Mouse (Mus musculus) T-cell, adult 2 months (primary cell): ENCODE data around the gene Hyal1.
"Not testable (repeated sequence)": the region's sequence is repeated elsewhere in the genome, so short reads cannot be mapped to it uniquely, and the experiment has no call there.

Experiments used
- DNase-seq: peaks from one replicate; pipeline ENCODE4 v3.0.0; 2022; ENCODE audit warnings: low spot score

Gene Hyal1

GRCm38 (mm10) chr9:107550491-107551116 lies 26.1 kb upstream of the Hyal1 start:
- no peak for DNase-seq

DNA sequence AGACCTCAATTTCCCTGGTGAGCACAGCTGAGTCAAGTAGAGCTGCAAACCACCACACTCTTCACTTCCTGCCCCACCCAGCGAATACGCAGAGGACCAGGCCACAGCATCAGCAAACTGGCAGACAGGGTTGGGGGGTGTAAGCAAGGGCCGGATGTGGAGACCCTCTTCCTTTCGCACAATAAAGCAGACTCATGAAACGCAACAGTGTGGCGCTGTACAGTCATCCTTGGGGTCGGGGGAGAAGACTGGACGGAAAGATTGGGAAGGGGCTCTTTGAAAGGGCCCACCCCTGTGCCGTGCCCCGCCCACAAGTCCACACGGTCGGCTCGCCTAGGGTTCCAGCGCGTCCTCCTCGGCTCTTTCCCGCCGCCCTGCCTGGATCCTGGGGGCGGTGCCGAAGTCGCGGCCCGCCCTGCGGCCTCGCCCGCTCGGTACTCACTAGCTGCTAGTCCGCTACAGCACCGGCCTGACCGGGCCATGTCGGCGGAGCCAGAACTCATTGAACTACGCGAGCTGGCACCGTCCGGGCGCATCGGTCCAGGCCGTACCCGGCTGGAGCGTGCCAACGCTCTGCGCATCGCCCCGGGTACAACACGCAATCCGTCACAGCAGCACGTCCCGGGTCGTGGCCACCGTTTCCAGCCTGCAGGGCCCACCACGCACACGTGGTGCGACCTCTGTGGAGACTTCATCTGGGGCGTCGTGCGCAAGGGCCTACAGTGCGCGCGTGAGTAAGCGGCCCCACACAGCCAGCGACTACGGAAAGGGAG lies 25.4 kb upstream of the Hyal1 start, which contains the start of gene Rassf1:
Gene Rassf1, plus strand, starts transcription at position 439 of the 773 bp plus-strand sequence.
- DNase-seq = peak; percentile 91

DNA sequence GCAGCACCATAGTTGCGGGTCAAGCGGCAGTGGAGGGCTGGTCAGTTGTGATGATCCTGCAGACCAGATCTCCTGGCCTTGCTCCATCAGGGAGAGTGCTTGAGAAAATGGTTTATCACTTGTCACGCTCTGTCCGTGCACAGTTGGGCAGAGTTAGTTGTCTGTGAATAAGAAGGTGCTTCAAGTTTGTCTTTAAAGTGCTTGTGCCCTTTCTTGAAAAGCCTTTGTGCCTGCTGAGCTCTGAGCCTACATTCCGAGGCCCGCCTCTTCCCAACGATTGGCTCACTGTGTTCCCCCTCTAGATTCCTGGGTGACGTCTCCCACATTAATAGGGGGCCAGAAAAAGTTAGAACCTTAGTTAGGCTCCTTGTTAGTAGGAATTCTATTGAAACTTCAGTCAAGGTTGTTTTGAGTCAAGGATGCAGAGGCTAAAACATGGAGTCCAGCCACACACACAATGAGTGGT lies 24.8 kb upstream of the Hyal1 start:
- DNase-seq = no peak

DNA sequence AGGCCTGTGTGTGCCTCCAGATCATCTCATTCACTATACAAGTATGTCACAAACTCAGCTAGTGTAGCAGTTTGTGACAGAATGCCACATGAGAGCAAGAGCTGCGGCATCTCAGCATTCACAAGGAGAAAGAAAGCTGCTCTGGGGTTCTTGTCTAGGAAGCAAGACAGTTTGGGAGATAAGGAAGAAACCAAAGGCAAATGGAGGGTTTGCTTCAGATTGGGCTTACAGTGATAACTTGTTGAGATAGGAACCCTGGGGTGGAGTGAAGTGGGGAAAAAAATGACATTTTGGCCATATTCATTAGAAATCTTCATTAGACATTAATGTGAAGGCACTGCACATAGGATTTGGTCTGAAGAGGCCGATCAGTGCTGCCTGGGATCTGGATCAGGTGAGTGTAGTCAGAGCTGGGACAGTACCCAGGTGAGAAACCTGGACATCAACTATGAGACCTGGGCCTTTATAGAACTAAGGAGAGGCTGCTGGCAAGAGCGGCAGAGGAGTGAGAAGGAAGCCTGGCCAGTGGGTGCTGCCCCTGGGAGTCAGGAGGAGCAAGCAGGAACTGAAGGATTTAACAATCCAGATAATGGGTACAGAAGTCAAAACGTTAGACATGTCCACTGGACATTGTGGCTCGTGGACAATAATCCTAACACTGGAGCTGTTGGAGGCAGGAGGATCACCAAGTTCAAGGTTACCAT lies 23.9 kb upstream of the Hyal1 start:
- DNase-seq = no peak

- peak; percentile 41 for DNase-seq
These were observed 23.0 kb upstream of the Hyal1 start for GRCm38 (mm10) chr9:107553541-107554318.

GRCm38 (mm10) chr9:107554319-107554825 lies 22.4 kb upstream of the Hyal1 start:
- peak; percentile 98 for DNase-seq

DNA sequence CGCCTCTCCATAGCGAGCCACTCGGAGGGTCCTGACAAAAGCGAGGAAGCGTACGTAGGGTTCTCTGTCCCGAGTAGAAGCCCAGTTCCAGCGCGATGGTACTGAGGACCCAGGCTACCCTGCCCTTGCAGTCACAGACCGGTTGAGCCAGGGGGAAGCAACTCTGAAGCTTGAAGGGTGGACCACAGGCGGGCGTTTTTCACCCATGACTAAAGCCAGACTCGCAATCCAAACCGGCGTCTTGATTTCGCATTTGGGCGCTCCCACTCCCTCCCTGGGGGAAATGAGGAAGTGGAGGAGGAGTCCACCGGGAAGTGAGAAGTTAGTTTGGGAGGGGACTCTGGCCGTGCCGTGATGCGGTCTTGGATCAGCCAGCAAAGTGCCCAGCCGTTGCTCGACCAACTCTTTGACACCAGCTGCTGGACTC lies 21.7 kb upstream of the Hyal1 start:
- no peak for DNase-seq

- DNase-seq = no peak
These were observed 21.0 kb upstream of the Hyal1 start for GRCm38 (mm10) chr9:107555701-107556100.

DNA sequence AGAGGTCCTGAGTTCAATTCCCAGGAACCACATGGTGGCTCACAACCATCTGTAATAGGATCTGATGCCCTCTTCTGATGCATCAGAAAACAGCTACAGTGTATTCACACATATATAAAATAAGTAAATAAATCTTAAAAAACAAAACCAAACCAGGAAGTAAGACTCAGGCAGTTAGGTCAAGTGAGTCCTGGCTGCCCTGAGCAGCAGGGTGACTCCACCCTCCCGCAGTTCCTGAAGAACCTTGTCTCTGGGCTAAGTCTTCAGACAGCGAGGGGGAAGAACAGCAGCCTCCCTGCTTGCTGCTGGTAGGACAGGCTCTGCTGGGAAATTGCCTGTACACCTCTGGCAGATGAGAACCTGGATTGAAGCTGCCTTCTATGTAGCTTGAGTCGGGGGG lies 20.4 kb upstream of the Hyal1 start:
- no peak for DNase-seq

GRCm38 (mm10) chr9:107563029-107563581 lies 13.6 kb upstream of the Hyal1 start, which contains the start of gene Tusc2:
TSS of gene Tusc2 (plus strand) at chr9:107563255.
- DNase-seq = peak; percentile 92

GRCm38 (mm10) chr9:107565556-107565955 lies 11.2 kb upstream of the Hyal1 start:
- DNase-seq = not testable (repeated sequence)

GRCm38 (mm10) chr9:107566041-107566709 lies 10.6 kb upstream of the Hyal1 start:
- peak; percentile 53 for DNase-seq

- no peak for DNase-seq
These were observed 9.9 kb upstream of the Hyal1 start for GRCm38 (mm10) chr9:107566855-107567254.

DNA sequence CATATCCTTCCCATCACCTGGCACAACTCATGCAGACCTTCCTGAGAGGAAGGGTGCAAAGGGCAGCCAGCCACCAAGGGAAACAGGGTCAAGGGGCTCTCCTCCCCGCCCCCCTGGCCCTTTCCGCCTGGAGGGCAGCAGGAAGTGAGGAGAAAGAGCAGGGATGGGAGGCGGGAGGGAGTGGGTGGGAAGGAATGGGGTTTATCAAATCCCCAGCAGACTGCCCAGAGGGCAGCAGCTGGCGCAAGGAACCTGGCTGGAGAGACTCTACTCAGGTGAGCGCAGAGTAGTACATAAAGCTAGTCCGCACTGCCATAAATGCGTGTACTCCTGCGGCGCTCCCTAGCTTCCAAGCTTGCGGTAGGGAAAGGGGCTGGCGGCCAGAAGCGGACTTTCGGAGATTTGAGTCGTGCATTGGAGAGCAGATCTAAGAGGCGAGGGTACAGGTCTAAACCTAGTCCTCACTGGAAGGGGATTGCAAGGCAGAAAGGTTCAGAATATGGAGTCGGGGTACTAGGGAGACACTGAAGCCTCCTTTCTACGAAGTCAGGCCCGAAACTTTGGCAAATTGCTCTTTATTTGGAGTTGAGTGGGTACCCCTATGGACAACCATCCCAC lies 8.9 kb upstream of the Hyal1 start, which contains the start of gene Hyal2:
Gene Hyal2, plus strand, starts transcription at position 244 of the 618 bp plus-strand sequence.
- DNase-seq = no peak

GRCm38 (mm10) chr9:107568331-107569261 lies 8.1 kb upstream of the Hyal1 start:
- DNase-seq = peak; percentile 72

DNA sequence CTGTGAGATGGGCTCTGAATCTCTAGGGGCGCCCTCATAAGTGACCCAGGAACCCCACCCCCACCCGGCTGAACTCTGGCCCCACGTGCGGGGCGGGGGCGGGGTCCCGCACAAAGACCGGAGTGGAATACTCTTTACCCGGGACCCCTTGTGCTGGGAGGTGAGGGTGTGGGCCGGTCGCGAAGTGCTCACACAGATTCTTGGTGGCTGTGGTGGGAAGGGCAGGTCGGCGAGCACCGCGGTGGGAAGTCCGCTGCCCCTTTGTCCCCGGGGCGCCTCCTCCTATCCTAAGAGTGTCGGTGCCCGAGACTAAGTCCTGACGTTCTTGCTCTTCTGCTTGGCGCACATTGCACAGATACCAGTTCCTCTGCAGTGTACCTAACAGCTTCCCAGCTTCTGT lies 7.5 kb upstream of the Hyal1 start:
- DNase-seq = no peak

- no peak for DNase-seq
These were observed 6.7 kb upstream of the Hyal1 start for GRCm38 (mm10) chr9:107570016-107570415.

GRCm38 (mm10) chr9:107570845-107571244 lies 5.9 kb upstream of the Hyal1 start:
- no peak for DNase-seq
